Mouse (Mus musculus): ENCODE results near the gene Gna11.

GRCm38 (mm10) chr10:81481605-81482532 is 63.1 kb downstream of the Gna11 start:
- TF ChIP-seq CTCF (IDR thresholded peaks at IDR 0.05; ENCODE audit: insufficient read depth, low read length) (no peak), POLR2A (IDR thresholded peaks at IDR 0.05; ENCODE audit: borderline replicate concordance, extremely low read depth, low read depth, low read length) (no peak)
